Mouse (Mus musculus) bone marrow macrophage, adult 2 months (primary cell): ENCODE measurements at regions not wholly inside any gene's neighbourhood (a gene's known extent, or its start where the extent isn't known, plus 50 kb on each side); places are given as distances from the start of the nearest gene placed in this dataset.

Experiments
- CTCF ChIP-seq: IDR thresholded peaks from 2 replicates; pipeline ENCODE4 v1.5.1; 2012; ENCODE audit warnings: low read depth, mild to moderate bottlenecking, low read length, moderate library complexity
- POLR2A ChIP-seq: IDR thresholded peaks from 2 replicates; pipeline ENCODE4 v1.6.1; 2012; ENCODE audit warnings: mild to moderate bottlenecking, low read depth, low read length, borderline replicate concordance

DNA sequence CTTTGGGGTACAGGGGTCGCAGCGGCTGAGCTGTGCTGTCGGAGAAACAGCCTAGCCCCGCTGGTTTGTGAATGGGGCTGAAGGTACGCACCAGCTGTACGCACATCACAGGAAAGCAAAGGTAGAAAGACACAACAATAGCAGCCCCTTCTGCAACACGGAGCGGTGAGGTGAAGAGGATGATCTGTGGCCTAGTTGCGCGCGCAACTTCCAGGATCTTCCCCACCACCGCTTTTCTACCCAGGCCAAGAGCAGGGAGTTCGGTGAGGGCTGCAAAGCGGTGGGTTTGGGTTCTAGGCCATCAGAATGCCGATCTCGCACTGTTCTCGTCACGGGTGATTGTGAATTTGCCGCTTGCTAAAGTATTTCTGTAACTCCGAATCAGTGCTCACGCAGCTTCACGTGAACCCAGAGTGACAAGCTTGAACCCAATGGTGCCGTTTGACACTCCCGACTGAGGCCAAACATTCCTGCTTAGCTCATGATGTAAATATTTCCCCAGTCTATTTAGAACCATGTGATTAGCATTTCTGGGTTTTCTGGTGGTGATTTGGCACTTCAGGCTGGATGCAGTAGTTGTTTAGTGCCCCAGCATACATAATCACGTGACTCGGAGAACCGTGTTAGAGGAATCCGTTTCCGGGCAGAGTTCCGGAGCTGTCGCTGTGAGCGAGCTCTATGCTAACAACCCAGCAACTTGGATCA lies 54.7 kb downstream of the Cryaa start:
- TF ChIP-seq CTCF, result no peak
- TF ChIP-seq POLR2A, result no peak
